In genomic region chr8:81399501-81399900, GRCm38 (mm10) we compare ENCODE assay signal across 27 mouse cellular contexts. TPM values are rescaled to one million over a fixed set of nuclear protein-coding genes. Genes with fewer than 3 reads are reported as not detected.
DNase-seq lines count a peak whose midpoint lies in the region; ATAC-seq lines count a peak whose summit lies in the region.
"Had no signal": no experiment of that assay in that cellular context is flagged by ENCODE, and none has a peak within 500 bp of the region (broad histone marks: within the 10 kb centered on the region; RNA-seq: fewer than 3 reads in every experiment).

No protein-coding gene starts in this region.

- H3K9me3 ChIP-seq in hindbrain, embryonic 10.5 days, result no peaks in the 10 kb centered on the region
- H3K9me3 ChIP-seq: embryonic facial prominence, embryonic 12.5 days; hindbrain, embryonic 15.5 days; limb, embryonic 10.5 days; limb, embryonic 15.5 days; midbrain, embryonic 15.5 days had no signal

- no peaks in the 10 kb centered on the region for H3K36me3 ChIP-seq in hindbrain, embryonic 10.5 days
- H3K36me3 ChIP-seq: embryonic facial prominence, embryonic 12.5 days; hindbrain, embryonic 15.5 days; limb, embryonic 10.5 days; limb, embryonic 15.5 days; midbrain, embryonic 15.5 days had no signal

- no peaks in the 10 kb centered on the region for H3K4me1 ChIP-seq in hindbrain, embryonic 10.5 days (replicated peaks)
- H3K4me1 ChIP-seq: embryonic facial prominence, embryonic 12.5 days; hindbrain, embryonic 15.5 days; limb, embryonic 10.5 days; limb, embryonic 15.5 days; midbrain, embryonic 15.5 days had no signal

- intact Hi-C loops in left cerebral cortex, postnatal 4 days (cut with DNase I), result no loop called here
- intact Hi-C loops in left cerebral cortex, postnatal 14 days (cut with DNase I), result no loop called here

- peak; percentile 21 for DNase-seq in left cerebral cortex, adult 11 months (ENCODE audit: low spot score)
- DNase-seq in left cerebral cortex, postnatal 4 days, result no peak
- DNase-seq in frontal cortex, postnatal 14 days (ENCODE audit: low spot score in 2 of 2), result peak; percentile 5 to 18
- peak; percentile 44 to 64 for DNase-seq in left cerebral cortex, postnatal 14 days (ENCODE audit: low spot score in 2 of 2)
- DNase-seq in right cerebral cortex, postnatal 36 days (ENCODE audit: low spot score in 2 of 2), result peak; percentile 32 to 56
- no peak for DNase-seq in hindbrain, embryonic 10.5 days (ENCODE audit: low spot score)
- DNase-seq in ovary, postnatal 36 days (ENCODE audit: low spot score), result no peak
- DNase-seq: adrenal gland, postnatal 10 days; cerebellum, adult 11 months; cerebellum, postnatal 36 days; embryo, embryonic 11 days; gastrocnemius, postnatal 14 days; heart, postnatal 4 days; kidney, adult 11 months; kidney, postnatal 14 days; lung, adult 2 months had no signal

- H3K27me3 ChIP-seq in hindbrain, embryonic 10.5 days (ENCODE audit: insufficient read depth, poor library complexity, severe bottlenecking), result no peaks in the 10 kb centered on the region
- H3K27me3 ChIP-seq: embryonic facial prominence, embryonic 12.5 days; hindbrain, embryonic 15.5 days; limb, embryonic 15.5 days; midbrain, embryonic 15.5 days; Patski had no signal

- no peak for ATAC-seq in megakaryocyte, adult 5-6 weeks (ENCODE audit: poor library complexity, severe bottlenecking)
- ATAC-seq: forebrain, embryonic 14.5 days; inflammation-experienced regulatory T-cells, adult 6 months; midbrain, embryonic 15.5 days; Patski had no signal

- H3K4me3 ChIP-seq in hindbrain, embryonic 10.5 days, result no peak overlapping the region
- H3K4me3 ChIP-seq: embryonic facial prominence, embryonic 12.5 days; hindbrain, embryonic 15.5 days; limb, embryonic 10.5 days; limb, embryonic 15.5 days; midbrain, embryonic 15.5 days had no signal

- no peak overlapping the region for H3K27ac ChIP-seq in hindbrain, embryonic 10.5 days
- H3K27ac ChIP-seq: embryonic facial prominence, embryonic 12.5 days; hindbrain, embryonic 15.5 days; limb, embryonic 10.5 days; limb, embryonic 15.5 days; liver, embryonic 14.5 days; macrophage; midbrain, embryonic 15.5 days had no signal

- 89% methylated on average over 4 of the region's 4 CpGs for WGBS in hindbrain, embryonic 10.5 days

RNA-seq across cellular contexts. Expression of gene Inpp4b, which starts 57.1 kb away (rescaled TPM):
- total RNA-seq in left cerebral cortex, postnatal 4 days (2021), result 1 to 10 TPM; 8.1 to 9.8 TPM
- 10 to 100 TPM in 1 of 2 experiments, 1 to 10 TPM in 1; 9.8 to 12.6 TPM for total RNA-seq in left cerebral cortex, postnatal 14 days (2021)
- total RNA-seq in megakaryocyte, adult 5-6 weeks (2015), result 4.1 and 6.3 TPM in 2 replicates
- 4.6 and 8.0 TPM in 2 replicates for total RNA-seq in megakaryocyte, adult 5-6 weeks (2017)
- polyA plus RNA-seq in hindbrain, embryonic 10.5 days (2016; fragmentation: Nextera tagmentation; extraction: Ambion mirVana), result 3.0 and 3.9 TPM in 2 replicates

Comparison
In these comparisons a context has a peak if more than half of its experiments do, and no peak if none do; other contexts are left out.
1. DNase-seq: peak in left cerebral cortex, adult 11 months (single experiment), frontal cortex, postnatal 14 days (2 of 2), left cerebral cortex, postnatal 14 days (2 of 2) and right cerebral cortex, postnatal 36 days (2 of 2); none in left cerebral cortex, postnatal 4 days (single experiment), hindbrain, embryonic 10.5 days (single experiment) and ovary, postnatal 36 days (single experiment).